8 mouse cellular contexts compared by ENCODE assay signal in the genomic region with DNA sequence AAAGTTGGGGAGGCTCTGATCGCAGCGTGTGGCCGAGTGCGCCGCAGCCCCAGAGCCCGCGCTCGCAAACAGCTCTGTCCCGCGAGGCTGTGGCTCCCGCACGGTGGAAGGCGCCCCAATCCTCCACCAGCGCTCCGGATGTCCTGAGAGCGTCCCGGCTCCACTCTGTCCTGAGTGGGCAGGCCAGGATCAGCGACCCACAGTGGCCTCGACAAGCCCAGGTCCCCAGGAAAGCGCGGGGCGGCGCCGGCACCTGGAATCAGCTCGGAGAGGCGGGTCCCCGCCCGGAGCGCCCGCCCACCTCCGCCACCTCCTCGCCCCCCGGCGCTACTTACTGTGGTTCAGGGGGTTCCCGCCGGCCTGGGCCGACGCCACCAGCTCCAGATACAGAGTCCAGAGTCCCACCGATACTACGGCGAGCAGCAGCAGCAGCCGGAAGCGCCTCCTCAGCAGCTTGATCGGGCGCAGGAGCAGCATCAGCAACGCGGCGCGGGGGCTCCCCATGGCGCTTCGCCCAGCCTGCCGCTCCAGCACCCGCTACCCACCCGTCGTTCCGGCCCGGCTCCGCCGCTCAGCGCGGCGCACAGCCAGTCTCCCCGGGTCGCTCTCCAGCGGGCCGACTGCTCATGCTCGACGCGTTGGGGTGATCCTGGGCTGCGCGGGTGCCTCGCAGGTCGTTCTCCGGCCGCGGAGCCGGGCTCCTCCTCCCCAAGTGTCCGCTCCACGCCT. TPM values are rescaled to one million over a fixed set of nuclear protein-coding genes. Genes with fewer than 3 reads are reported as not detected.
DNase-seq lines count a peak whose midpoint lies in the region; ATAC-seq and TF ChIP-seq lines count a peak whose summit lies in the region.

Gene D330020A13Rik, plus strand, starts transcription at position 309 of the 729 bp plus-strand sequence.
Gene B4galnt3, minus strand, starts transcription at position 504 of the 729 bp plus-strand sequence.

- peak within 1 kb of the TSS; percentile 96 for H3K4me2 ChIP-seq in limb, embryonic 14.5 days (replicated peaks; ENCODE audit: low read depth, low read length, severe bottlenecking)
- peak within 1 kb of the TSS; percentile 95 for H3K4me2 ChIP-seq in midbrain, postnatal 0 days (ENCODE audit: low read depth, low read length, poor library complexity, severe bottlenecking)

- no peak for TF ChIP-seq CTCF in brain, embryonic 14.5 days (IDR thresholded peaks at IDR 0.05; ENCODE audit: borderline replicate concordance, extremely low read depth, insufficient read depth, insufficient read length)
- no peak for TF ChIP-seq CTCF in midbrain, postnatal 0 days (IDR thresholded peaks at IDR 0.05)
- no peak for TF ChIP-seq CTCF in thymus, adult 2 months (IDR thresholded peaks at IDR 0.05; ENCODE audit: borderline replicate concordance, control insufficient read depth, extremely low read depth, insufficient read depth, low read length, poor library complexity)

- intact Hi-C loops in heart, postnatal 36 days (cut with DNase I), result no loop called here

- H3K27me3 ChIP-seq in heart, embryonic 10.5 days (ENCODE audit: insufficient read depth, poor library complexity, severe bottlenecking), result peaks cover 37% of the 10 kb centered on the region
- peaks cover 12% of the 10 kb centered on the region; the same call in 1 of the 2 replicates for H3K27me3 ChIP-seq in limb, embryonic 14.5 days (ENCODE audit: control insufficient read depth, insufficient read depth, low read length)
- peaks cover 6% of the 10 kb centered on the region; the same call in 1 of the 2 replicates for H3K27me3 ChIP-seq in midbrain, postnatal 0 days (ENCODE audit: insufficient read depth, low read length)
- H3K27me3 ChIP-seq in thymus, adult 2 months (ENCODE audit: control insufficient read depth, insufficient read depth, low read length), result peaks cover 2% of the 10 kb centered on the region; the same call in 1 of the 2 replicates

- no peaks in the 10 kb centered on the region for H3K9me3 ChIP-seq in heart, embryonic 10.5 days
- no peaks in the 10 kb centered on the region for H3K9me3 ChIP-seq in limb, embryonic 14.5 days (ENCODE audit: control insufficient read depth, low read length)
- H3K9me3 ChIP-seq in midbrain, postnatal 0 days (ENCODE audit: low read length), result no peaks in the 10 kb centered on the region

- under 1% methylated on average over 78 of the region's 79 CpGs for WGBS in heart, embryonic 10.5 days
- under 1% methylated on average over 44 of the region's 79 CpGs for WGBS in limb, embryonic 14.5 days
- WGBS in midbrain, postnatal 0 days, result under 1% methylated on average over 70 of the region's 79 CpGs
- WGBS in thymus, adult 2 months, result under 1% methylated on average over 79 of the region's 79 CpGs

- no peak for TF ChIP-seq POLR2A in brain, embryonic 14.5 days (IDR thresholded peaks at IDR 0.05; ENCODE audit: borderline replicate concordance, extremely low read depth, insufficient read depth, insufficient read length, poor library complexity, severe bottlenecking)
- TF ChIP-seq POLR2A in limb, embryonic 14.5 days (IDR thresholded peaks at IDR 0.05; ENCODE audit: borderline replicate concordance, extremely low read depth, insufficient read depth, insufficient read length), result no peak
- TF ChIP-seq POLR2A in thymus, adult 2 months (IDR thresholded peaks at IDR 0.05; ENCODE audit: control insufficient read depth, extremely low read depth, insufficient read depth, low read length, poor library complexity), result no peak

- peak; percentile 77 for ATAC-seq in limb, embryonic 14.5 days (ENCODE audit: low FRiP score, low read depth)
- peak; percentile 66 for ATAC-seq in midbrain, postnatal 0 days (ENCODE audit: low FRiP score)

- DNase-seq in heart, embryonic 10.5 days (ENCODE audit: low spot score), result no peak
- DNase-seq in heart, postnatal 36 days, result no peak
- DNase-seq in brain, embryonic 14.5 days (ENCODE audit: low read depth), result peak; percentile 64
- peak; percentile 14 to 30 for DNase-seq in frontal cortex, postnatal 25 days (ENCODE audit: low spot score in 2 of 2)
- peak; percentile 46 for DNase-seq in kidney, adult 9 months
- DNase-seq in limb, embryonic 14.5 days (ENCODE audit: low spot score), result peak; percentile 37
- DNase-seq in midbrain, postnatal 0 days (ENCODE audit: low spot score), result peak; percentile 19
- DNase-seq in thymus, adult 2 months, result peak; percentile 47

- peaks cover 15% of the 10 kb centered on the region for H3K4me1 ChIP-seq in heart, embryonic 10.5 days
- peaks cover 5% of the 10 kb centered on the region; the same call in 1 of the 2 replicates for H3K4me1 ChIP-seq in limb, embryonic 14.5 days (ENCODE audit: control insufficient read depth, insufficient read depth, low read length)
- H3K4me1 ChIP-seq in midbrain, postnatal 0 days (ENCODE audit: insufficient read depth, low read length), result no peaks in the 10 kb centered on the region
- peaks cover 11% of the 10 kb centered on the region for H3K4me1 ChIP-seq in thymus, adult 2 months (replicated peaks; ENCODE audit: control insufficient read depth, insufficient read depth, low read length)

- peak within 1 kb of the TSS; percentile 84 for H3K4me3 ChIP-seq in heart, embryonic 10.5 days
- H3K4me3 ChIP-seq in limb, embryonic 14.5 days (replicated peaks; ENCODE audit: low read length), result peak within 1 kb of the TSS; percentile 64
- peak within 1 kb of the TSS; percentile 67 for H3K4me3 ChIP-seq in midbrain, postnatal 0 days (ENCODE audit: low read depth, low read length)
- peak within 1 kb of the TSS; percentile 28 for H3K4me3 ChIP-seq in thymus, adult 2 months (ENCODE audit: control insufficient read depth, insufficient read depth, low read length)

- peak within 1 kb of the TSS; percentile 82 for H3K27ac ChIP-seq in heart, embryonic 10.5 days
- H3K27ac ChIP-seq in limb, embryonic 14.5 days (replicated peaks; ENCODE audit: low read depth, low read length), result no peak within 1 kb of the TSS
- H3K27ac ChIP-seq in midbrain, postnatal 0 days (ENCODE audit: low read depth, low read length), result no peak within 1 kb of the TSS
- H3K27ac ChIP-seq in thymus, adult 2 months (ENCODE audit: control insufficient read depth, insufficient read depth, low read length), result no peak within 1 kb of the TSS

- no peaks in the 10 kb centered on the region for H3K36me3 ChIP-seq in heart, embryonic 10.5 days
- H3K36me3 ChIP-seq in limb, embryonic 14.5 days (ENCODE audit: control insufficient read depth, insufficient read depth, low read length), result no peaks in the 10 kb centered on the region
- no peaks in the 10 kb centered on the region for H3K36me3 ChIP-seq in midbrain, postnatal 0 days (ENCODE audit: insufficient read depth, low read length)
- no peaks in the 10 kb centered on the region for H3K36me3 ChIP-seq in thymus, adult 2 months (ENCODE audit: control insufficient read depth, insufficient read depth, low read length)

- H3K9ac ChIP-seq in limb, embryonic 14.5 days (ENCODE audit: low read depth, low read length, severe bottlenecking), result peak within 1 kb of the TSS; percentile 68
- peak within 1 kb of the TSS; percentile 51 for H3K9ac ChIP-seq in midbrain, postnatal 0 days (replicated peaks; ENCODE audit: low read length, poor library complexity, severe bottlenecking)

RNA-seq across cellular contexts. Expression of gene D330020A13Rik, which starts in this region (rescaled TPM):
- polyA plus RNA-seq in heart, embryonic 10.5 days (2016; fragmentation: Nextera tagmentation; extraction: Ambion mirVana), result 0.27 TPM in 1 of 2 replicates, not detected in the other
- not detected for total RNA-seq in heart, postnatal 36 days (2021)
- 0.07 TPM in 1 of 2 replicates, not detected in the other for polyA plus RNA-seq in brain, embryonic 14.5 days (2012; rRNA removed)
- polyA plus RNA-seq in limb, embryonic 14.5 days (2012; rRNA removed), result 0.55 and 0.90 TPM in 2 replicates
- polyA plus RNA-seq in limb, embryonic 14.5 days (2014; fragmentation: Nextera tagmentation; extraction: Ambion mirVana), result 0.34 and 0.47 TPM in 2 replicates
- not detected in 2 replicates for total RNA-seq in midbrain, postnatal 0 days (2014; rRNA removed)
- 0.20 TPM in 1 of 2 replicates, not detected in the other for polyA plus RNA-seq in midbrain, postnatal 0 days (2015; fragmentation: Nextera tagmentation; extraction: Ambion mirVana)
- polyA plus RNA-seq in thymus, adult 2 months (2012; rRNA removed), result not detected in 2 replicates

RNA-seq across cellular contexts. Expression of gene B4galnt3, which starts in this region (rescaled TPM):
- polyA plus RNA-seq in heart, embryonic 10.5 days (2016; fragmentation: Nextera tagmentation; extraction: Ambion mirVana), result 0.40 and 0.79 TPM in 2 replicates
- under 1 TPM; 0.27 to 0.39 TPM for total RNA-seq in heart, postnatal 36 days (2021)
- polyA plus RNA-seq in brain, embryonic 14.5 days (2012; rRNA removed), result 0.29 and 0.63 TPM in 2 replicates
- polyA plus RNA-seq in limb, embryonic 14.5 days (2012; rRNA removed), result 3.7 and 4.3 TPM in 2 replicates
- polyA plus RNA-seq in limb, embryonic 14.5 days (2014; fragmentation: Nextera tagmentation; extraction: Ambion mirVana), result 0.37 and 0.65 TPM in 2 replicates
- 0.61 and 0.82 TPM in 2 replicates for total RNA-seq in midbrain, postnatal 0 days (2014; rRNA removed)
- 0.06 and 0.16 TPM in 2 replicates for polyA plus RNA-seq in midbrain, postnatal 0 days (2015; fragmentation: Nextera tagmentation; extraction: Ambion mirVana)
- polyA plus RNA-seq in thymus, adult 2 months (2012; rRNA removed), result 0.57 and 0.66 TPM in 2 replicates

Comparison
In these comparisons a context has a peak if more than half of its experiments do, and no peak if none do; other contexts are left out.
1. Peak in DNase-seq in brain, embryonic 14.5 days; RNA of the genes that start here not detected or under 1 TPM.
2. Peak in DNase-seq, ATAC-seq, H3K4me3 ChIP-seq, H3K9ac ChIP-seq and H3K4me2 ChIP-seq in midbrain, postnatal 0 days; RNA of the genes that start here not detected or under 1 TPM.
3. Peak in DNase-seq and H3K4me3 ChIP-seq in thymus, adult 2 months; RNA of the genes that start here not detected or under 1 TPM.
4. DNase-seq: peak in frontal cortex, postnatal 25 days (2 of 2), kidney, adult 9 months (single experiment) and limb, embryonic 14.5 days (single experiment); none in heart, embryonic 10.5 days (single experiment) and heart, postnatal 36 days (0 of 2).
5. H3K4me3 ChIP-seq: peak in every context shown above with its lines; median percentile 84 in heart, embryonic 10.5 days; 67 in midbrain, postnatal 0 days; 64 in limb, embryonic 14.5 days; 28 in thymus, adult 2 months.